ENCODE assay signal across 11 mouse cellular contexts in the genomic region with DNA sequence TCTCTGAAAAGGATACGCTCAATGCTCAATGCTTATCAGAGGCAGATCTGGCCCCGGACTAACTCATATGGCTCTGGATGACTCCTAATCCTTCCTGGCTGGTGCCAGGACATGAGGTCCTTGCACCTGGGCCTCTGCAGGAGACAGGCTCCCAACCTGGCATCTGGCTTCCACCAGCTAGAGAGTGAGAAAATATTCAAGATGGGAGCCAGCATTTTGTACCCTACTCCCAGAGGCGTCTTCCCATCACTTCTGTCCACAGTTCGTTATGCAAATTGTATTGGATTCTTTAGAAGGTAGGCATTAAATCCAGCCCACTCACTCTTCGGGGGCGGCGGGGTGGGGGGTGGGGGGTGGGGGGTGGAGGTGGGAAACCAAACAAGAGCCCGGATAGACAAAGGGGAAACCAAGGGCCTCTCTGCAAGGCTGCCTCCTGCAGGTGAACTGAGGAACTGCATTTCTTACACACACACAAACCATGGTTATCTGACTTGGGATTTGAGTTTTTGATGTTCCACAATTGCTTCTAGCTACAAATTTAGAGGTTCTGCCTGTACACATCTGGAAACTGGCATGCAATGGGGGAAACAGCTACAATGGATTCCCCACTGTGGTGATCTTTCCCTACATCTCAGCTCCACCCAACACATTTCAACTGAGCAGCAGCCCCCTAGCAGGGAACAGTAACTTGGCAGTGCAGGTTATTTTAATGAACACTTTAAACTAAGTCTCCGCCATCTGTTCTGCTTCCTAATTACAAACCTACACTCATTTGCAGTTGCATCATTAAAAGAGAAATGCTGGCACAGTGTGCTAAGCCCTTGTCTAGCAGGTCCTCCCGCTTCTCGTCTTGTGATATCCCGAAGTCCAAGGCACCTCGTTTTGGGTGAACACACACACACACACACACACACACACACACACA.
DNase-seq lines count a peak whose midpoint lies in the region; ATAC-seq and TF ChIP-seq lines count a peak whose summit lies in the region.
"Had no signal": no experiment of that assay in that cellular context is flagged by ENCODE, and none has a peak within 500 bp of the region (broad histone marks: within the 10 kb centered on the region; RNA-seq: fewer than 3 reads in every experiment).

No protein-coding gene starts in this region.

- 57% methylated on average over 13 of the region's 13 CpGs for WGBS in neural tube, embryonic 15.5 days

- H3K9me3 ChIP-seq in neural tube, embryonic 15.5 days (replicated peaks) = no peaks in the 10 kb centered on the region

- H3K9ac ChIP-seq in neural tube, embryonic 15.5 days (replicated peaks) = no peak overlapping the region

- ATAC-seq in neural tube, embryonic 15.5 days (ENCODE audit: low FRiP score) = peak; percentile 66; the same call in 1 of the 2 replicates

- no peak overlapping the region for H3K4me3 ChIP-seq in layer of hippocampus, adult 2 months
- no peak overlapping the region for H3K4me3 ChIP-seq in neural tube, embryonic 15.5 days (replicated peaks)

- TF ChIP-seq CTCF in layer of hippocampus, adult 2 months (conservative IDR thresholded peaks at IDR 0.05) = peak; percentile 60

- DNase-seq in layer of hippocampus, adult 11-12 months (ENCODE audit: low spot score) = peak; percentile 51
- no peak for DNase-seq in layer of hippocampus, postnatal 25 days (ENCODE audit: extremely low spot score in 1 of 2, low spot score in 1 of 2)
- peak; percentile 74 for DNase-seq in brain, embryonic 18.5 days (ENCODE audit: low read depth, low spot score)
- peak; percentile 30 to 78 for DNase-seq in layer of hippocampus, adult 2 months (ENCODE audit: low spot score in 2 of 2)
- DNase-seq in lung, postnatal 25 days (ENCODE audit: low spot score) = no peak
- no peak for DNase-seq in urinary bladder, adult 2 months (ENCODE audit: low spot score)
- no peak for DNase-seq in gastrocnemius, adult 8-10 months (ENCODE audit: low spot score in 2 of 2)
- DNase-seq: adrenal gland, postnatal 25 days; embryo, embryonic 11 days; gastrocnemius, postnatal 10 days had no signal

- no peaks in the 10 kb centered on the region for H3K27me3 ChIP-seq in neural tube, embryonic 15.5 days (replicated peaks)

- H3K36me3 ChIP-seq in neural tube, embryonic 15.5 days = no peaks in the 10 kb centered on the region

- peaks cover 12% of the 10 kb centered on the region for H3K4me1 ChIP-seq in neural tube, embryonic 15.5 days

- H3K27ac ChIP-seq in layer of hippocampus, adult 2 months = no peak overlapping the region
- H3K27ac ChIP-seq in neural tube, embryonic 15.5 days (replicated peaks) = peak overlapping the region; percentile 41

- H3K4me2 ChIP-seq in neural tube, embryonic 15.5 days = no peak overlapping the region

Comparison
In these comparisons a context has a peak if more than half of its experiments do, and no peak if none do; other contexts are left out.
1. DNase-seq: peak in layer of hippocampus, adult 11-12 months (single experiment), brain, embryonic 18.5 days (single experiment) and layer of hippocampus, adult 2 months (2 of 2); none in layer of hippocampus, postnatal 25 days (0 of 2), lung, postnatal 25 days (single experiment), urinary bladder, adult 2 months (single experiment) and gastrocnemius, adult 8-10 months (0 of 2).